Mouse (Mus musculus): Measurements from ENCODE around the gene Trub1. TPM values are rescaled to one million over a fixed set of nuclear protein-coding genes. Genes with fewer than 3 reads are reported as not detected.

The Trub1 gene
- polyA plus RNA-seq, 1 experiment from 2014 or later: 13.6 TPM

- DNase-seq (ENCODE audit: low spot score) (no peak), ATAC-seq (ENCODE audit: low FRiP score) (no peak)
- no peak overlapping the region for H3K27ac ChIP-seq
- peaks cover 16% of the 10 kb centered on the region for H3K4me1 ChIP-seq (replicated peaks; ENCODE audit: control insufficient read depth, insufficient read depth, low read length)
- no peaks in the 10 kb centered on the region for H3K27me3 ChIP-seq (ENCODE audit: control insufficient read depth, insufficient read depth, low read length)
- H3K4me2 ChIP-seq (replicated peaks): no peak overlapping the region
- H3K9me3 ChIP-seq (ENCODE audit: control insufficient read depth, low read length): no peaks in the 10 kb centered on the region
- no peak overlapping the region for H3K9ac ChIP-seq
- WGBS: 79% methylated on average over 8 of the region's 8 CpGs
- no peaks in the 10 kb centered on the region for H3K36me3 ChIP-seq (replicated peaks; ENCODE audit: control insufficient read depth, insufficient read depth)
- H3K4me3 ChIP-seq (replicated peaks; ENCODE audit: low read length): no peak overlapping the region
These were observed 27.4 kb downstream of the Trub1 start for GRCm38 (mm10) chr19:57479886-57480655.

GRCm38 (mm10) chr19:57481743-57482259 is 29.1 kb downstream of the Trub1 start:
- Histone ChIP-seq H3K4me3 (replicated peaks; ENCODE audit: low read length) (no peak overlapping the region), H3K27me3 (ENCODE audit: control insufficient read depth, insufficient read depth, low read length) (no peaks in the 10 kb centered on the region), H3K4me1 (replicated peaks; ENCODE audit: control insufficient read depth, insufficient read depth, low read length) (peaks cover 13% of the 10 kb centered on the region), H3K4me2 (replicated peaks) (no peak overlapping the region), H3K9ac (no peak overlapping the region), H3K27ac (no peak overlapping the region), H3K36me3 (replicated peaks; ENCODE audit: control insufficient read depth, insufficient read depth) (0 out of 2 replicates have a peak, but pooled peaks cover 3% of the 10 kb centered on the region), H3K9me3 (ENCODE audit: control insufficient read depth, low read length) (no peaks in the 10 kb centered on the region)
- WGBS: 91% methylated on average over 6 of the region's 6 CpGs
- ATAC-seq (ENCODE audit: low FRiP score) (no peak), DNase-seq (ENCODE audit: low spot score) (no peak)

- ATAC-seq (ENCODE audit: low FRiP score) (no peak), DNase-seq (ENCODE audit: low spot score) (no peak)
- Histone ChIP-seq H3K9me3 (ENCODE audit: control insufficient read depth, low read length) (no peaks in the 10 kb centered on the region), H3K4me1 (replicated peaks; ENCODE audit: control insufficient read depth, insufficient read depth, low read length) (peaks cover 11% of the 10 kb centered on the region; the same call in 1 of the 2 replicates), H3K9ac (no peak overlapping the region), H3K4me3 (replicated peaks; ENCODE audit: low read length) (no peak overlapping the region), H3K27ac (no peak overlapping the region), H3K27me3 (ENCODE audit: control insufficient read depth, insufficient read depth, low read length) (no peaks in the 10 kb centered on the region), H3K36me3 (replicated peaks; ENCODE audit: control insufficient read depth, insufficient read depth) (0 out of 2 replicates have a peak, but pooled peaks cover 3% of the 10 kb centered on the region), H3K4me2 (replicated peaks) (no peak overlapping the region)
- WGBS: 90% methylated on average over 8 of the region's 8 CpGs
These were observed 30.1 kb downstream of the Trub1 start for GRCm38 (mm10) chr19:57482815-57483214.

- Histone ChIP-seq H3K9me3 (ENCODE audit: control insufficient read depth, low read length) (no peaks in the 10 kb centered on the region), H3K4me2 (replicated peaks) (peak overlapping the region; percentile 33), H3K27me3 (ENCODE audit: control insufficient read depth, insufficient read depth, low read length) (no peaks in the 10 kb centered on the region), H3K27ac (peak overlapping the region; percentile 66), H3K4me1 (replicated peaks; ENCODE audit: control insufficient read depth, insufficient read depth, low read length) (peaks cover 6% of the 10 kb centered on the region; the same call in 1 of the 2 replicates), H3K9ac (no peak overlapping the region), H3K4me3 (replicated peaks; ENCODE audit: low read length) (no peak overlapping the region; the same call in 1 of the 2 replicates), H3K36me3 (replicated peaks; ENCODE audit: control insufficient read depth, insufficient read depth) (0 out of 2 replicates have a peak, but pooled peaks cover 3% of the 10 kb centered on the region)
- 67% methylated on average over 13 of the region's 13 CpGs for WGBS
- DNase-seq (ENCODE audit: low spot score) (peak; percentile 42), ATAC-seq (ENCODE audit: low FRiP score) (no peak)
These were observed 34.4 kb downstream of the Trub1 start for GRCm38 (mm10) chr19:57487051-57487658.

GRCm38 (mm10) chr19:57489527-57489926 is 36.8 kb downstream of the Trub1 start:
- 85% methylated on average over 7 of the region's 7 CpGs for WGBS
- no peak overlapping the region for H3K4me3 ChIP-seq (replicated peaks; ENCODE audit: low read length)
- no peak for DNase-seq (ENCODE audit: low spot score)

GRCm38 (mm10) chr19:57491030-57491429 is 38.3 kb downstream of the Trub1 start:
- Histone ChIP-seq H3K9me3 (ENCODE audit: control insufficient read depth, low read length) (no peaks in the 10 kb centered on the region), H3K27me3 (ENCODE audit: control insufficient read depth, insufficient read depth, low read length) (no peaks in the 10 kb centered on the region), H3K4me1 (replicated peaks; ENCODE audit: control insufficient read depth, insufficient read depth, low read length) (peaks cover 6% of the 10 kb centered on the region; the same call in 1 of the 2 replicates), H3K27ac (peak overlapping the region; percentile 10), H3K36me3 (replicated peaks; ENCODE audit: control insufficient read depth, insufficient read depth) (no peaks in the 10 kb centered on the region), H3K4me2 (replicated peaks) (peak overlapping the region; percentile 26; the same call in 1 of the 2 replicates), H3K9ac (0 out of 2 replicates have a peak overlapping the region, but pooled peaks have one; percentile 24), H3K4me3 (replicated peaks; ENCODE audit: low read length) (no peak overlapping the region)
- DNase-seq (ENCODE audit: low spot score) (no peak), ATAC-seq (ENCODE audit: low FRiP score) (peak; percentile 57; the same call in 1 of the 2 replicates)
- WGBS: 14% methylated on average over 8 of the region's 8 CpGs

More at GRCm38 (mm10) chr19:57489527-57489926, 36.8 kb downstream of the Trub1 start:
- H3K4me2 ChIP-seq (replicated peaks): no peak overlapping the region
- H3K9me3 ChIP-seq (ENCODE audit: control insufficient read depth, low read length): no peaks in the 10 kb centered on the region
- no peak overlapping the region for H3K27ac ChIP-seq
- H3K9ac ChIP-seq: no peak overlapping the region
- H3K36me3 ChIP-seq (replicated peaks; ENCODE audit: control insufficient read depth, insufficient read depth): 0 out of 2 replicates have a peak, but pooled peaks cover 3% of the 10 kb centered on the region
- H3K4me1 ChIP-seq (replicated peaks; ENCODE audit: control insufficient read depth, insufficient read depth, low read length): peaks cover 6% of the 10 kb centered on the region; the same call in 1 of the 2 replicates
- no peaks in the 10 kb centered on the region for H3K27me3 ChIP-seq (ENCODE audit: control insufficient read depth, insufficient read depth, low read length)
- no peak for ATAC-seq (ENCODE audit: low FRiP score)

- WGBS: 83% methylated on average over 5 of the region's 5 CpGs
- H3K9ac ChIP-seq: no peak overlapping the region
- H3K4me1 ChIP-seq (replicated peaks; ENCODE audit: control insufficient read depth, insufficient read depth, low read length): peaks cover 6% of the 10 kb centered on the region; the same call in 1 of the 2 replicates
- H3K4me2 ChIP-seq (replicated peaks): no peak overlapping the region
- no peak overlapping the region for H3K27ac ChIP-seq
- no peaks in the 10 kb centered on the region for H3K27me3 ChIP-seq (ENCODE audit: control insufficient read depth, insufficient read depth, low read length)
- ATAC-seq (ENCODE audit: low FRiP score): no peak
- no peak for DNase-seq (ENCODE audit: low spot score)
- no peak overlapping the region for H3K4me3 ChIP-seq (replicated peaks; ENCODE audit: low read length)
- H3K36me3 ChIP-seq (replicated peaks; ENCODE audit: control insufficient read depth, insufficient read depth): no peaks in the 10 kb centered on the region
- H3K9me3 ChIP-seq (ENCODE audit: control insufficient read depth, low read length): no peaks in the 10 kb centered on the region
These were observed 41.3 kb downstream of the Trub1 start for GRCm38 (mm10) chr19:57494020-57494419.

- 86% methylated on average over 10 of the region's 10 CpGs for WGBS
These were observed 45.5 kb downstream of the Trub1 start for GRCm38 (mm10) chr19:57498110-57498743.

More at GRCm38 (mm10) chr19:57498110-57498743, 45.5 kb downstream of the Trub1 start:
- ATAC-seq (ENCODE audit: low FRiP score): no peak
- Histone ChIP-seq H3K4me2 (replicated peaks) (no peak overlapping the region), H3K9me3 (ENCODE audit: control insufficient read depth, low read length) (no peaks in the 10 kb centered on the region), H3K4me1 (replicated peaks; ENCODE audit: control insufficient read depth, insufficient read depth, low read length) (no peaks in the 10 kb centered on the region), H3K27me3 (ENCODE audit: control insufficient read depth, insufficient read depth, low read length) (no peaks in the 10 kb centered on the region), H3K36me3 (replicated peaks; ENCODE audit: control insufficient read depth, insufficient read depth) (no peaks in the 10 kb centered on the region), H3K9ac (no peak overlapping the region), H3K27ac (no peak overlapping the region), H3K4me3 (replicated peaks; ENCODE audit: low read length) (no peak overlapping the region)
- DNase-seq (ENCODE audit: low spot score): no peak
